Mouse (Mus musculus) frontal cortex, postnatal 25 days (tissue): ENCODE results near the gene Ccdc187.

Experiments used
- DNase-seq, 2 experiments: peaks; one replicate each; pipeline ENCODE4 v3.0.0; 2022; ENCODE audit warnings: low spot score in 2 of 2

The Ccdc187 gene

DNA sequence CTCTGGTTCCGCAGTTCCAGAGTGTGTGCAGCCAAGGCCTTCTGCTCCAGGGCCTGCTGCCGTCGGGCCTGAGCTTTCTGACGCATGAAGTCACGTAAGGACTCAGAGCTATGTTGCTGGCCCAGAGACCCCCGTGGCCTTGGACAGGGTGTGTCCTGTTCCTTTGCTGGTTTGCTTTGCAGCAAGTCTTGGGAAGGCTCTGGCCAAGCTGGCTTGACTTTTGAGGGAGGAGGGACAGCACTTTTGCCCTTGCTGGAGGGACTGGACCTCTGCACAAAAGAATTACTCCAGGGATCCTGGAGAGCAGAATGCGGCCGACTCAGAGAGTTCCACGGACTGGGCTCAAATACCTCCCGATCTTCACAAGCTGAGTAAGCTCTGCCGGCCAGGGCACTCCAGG, 13.8 kb downstream of the Ccdc187 start:
- DNase-seq = no peak

DNA sequence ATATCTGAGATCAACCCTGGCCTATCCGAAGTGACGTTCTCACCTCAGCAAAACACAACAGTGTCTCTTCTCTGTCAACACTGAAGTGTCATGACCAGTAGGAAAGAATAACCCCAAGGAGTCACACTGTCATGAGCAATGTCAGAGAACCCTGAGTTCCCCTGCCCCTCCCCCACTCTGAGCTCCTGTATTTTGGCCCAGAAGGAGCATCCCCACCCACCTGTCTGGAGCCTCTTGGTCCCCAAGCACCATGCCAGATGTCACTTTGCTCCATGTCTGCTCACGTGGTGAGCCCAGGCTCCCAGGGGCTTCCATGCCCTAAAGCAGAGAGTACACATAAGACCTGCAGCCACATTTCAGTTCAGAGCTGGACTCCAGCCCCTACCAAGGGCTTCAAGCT, 14.6 kb downstream of the Ccdc187 start:
- DNase-seq = no peak

DNA sequence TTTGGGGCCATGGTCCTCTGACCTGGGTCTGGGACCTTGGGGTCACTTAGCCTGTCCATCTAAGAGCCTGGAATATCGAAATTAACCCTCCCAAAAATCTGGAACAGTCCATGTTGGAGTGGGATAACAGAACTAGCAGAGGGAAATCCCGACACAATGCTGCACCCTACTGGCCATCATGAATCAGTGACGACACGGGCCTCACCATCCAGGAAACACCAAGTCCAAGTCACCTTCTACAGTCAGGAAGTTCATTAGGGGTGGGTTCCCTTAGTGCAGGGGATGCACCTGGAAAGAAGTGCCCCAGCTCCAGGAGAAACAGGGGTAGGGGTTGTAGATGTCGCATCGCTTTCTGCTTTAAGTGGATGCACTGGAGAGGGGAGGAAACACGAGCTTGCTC, 20.7 kb downstream of the Ccdc187 start:
- peak; percentile 35 to 51 for DNase-seq

DNA sequence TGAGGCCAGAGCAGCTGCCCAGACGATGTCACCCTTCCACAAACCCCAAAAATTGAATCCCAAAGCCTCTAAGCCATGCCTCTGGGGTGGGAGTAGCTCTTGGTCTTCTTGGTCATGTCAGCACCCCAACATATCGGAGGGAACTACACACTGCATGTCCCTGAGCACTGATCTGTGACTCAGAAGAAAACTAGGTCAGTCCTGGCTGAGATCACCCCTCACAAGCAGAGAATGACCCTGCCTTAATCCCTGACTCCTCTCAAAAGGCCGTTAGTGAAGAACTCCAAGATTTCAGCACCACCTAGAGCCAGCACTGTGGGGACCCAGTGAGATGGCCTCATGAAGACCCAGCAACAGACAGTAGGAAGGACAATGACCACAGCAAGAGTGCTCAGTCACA, 26.1 kb downstream of the Ccdc187 start:
- DNase-seq = no peak

DNA sequence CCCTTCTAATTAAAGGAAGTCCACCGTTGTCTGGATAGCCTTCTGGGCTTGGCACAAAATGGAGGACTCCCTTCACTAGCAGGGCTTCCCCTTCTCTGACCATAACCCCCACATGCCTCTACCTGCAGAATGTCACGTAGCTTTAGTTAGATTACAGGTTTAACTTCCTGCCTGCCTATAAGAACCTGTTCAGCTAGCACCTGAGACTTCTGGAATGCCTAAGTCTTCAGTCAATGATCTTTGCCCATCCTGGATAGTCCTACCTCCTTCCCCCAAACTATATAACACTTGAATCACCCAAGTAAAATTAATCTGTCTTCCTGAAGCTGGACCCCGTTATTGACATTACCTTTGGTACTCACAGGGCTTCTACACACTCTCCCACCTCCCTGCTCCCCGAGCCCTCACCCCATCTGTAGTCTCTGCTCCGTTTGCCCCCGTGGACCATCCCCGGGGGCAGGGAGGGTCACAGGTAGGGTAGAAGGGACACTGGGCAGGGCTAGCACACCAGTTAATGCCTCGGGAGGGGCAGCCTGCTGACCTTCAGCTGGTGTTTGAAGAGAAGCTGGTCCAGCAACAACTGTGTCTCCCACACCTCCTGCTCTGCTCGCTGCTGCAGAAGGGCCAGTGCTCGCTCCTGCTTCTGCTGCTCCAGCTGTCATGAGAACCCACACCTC, 28.2 kb downstream of the Ccdc187 start:
- no peak for DNase-seq

DNA sequence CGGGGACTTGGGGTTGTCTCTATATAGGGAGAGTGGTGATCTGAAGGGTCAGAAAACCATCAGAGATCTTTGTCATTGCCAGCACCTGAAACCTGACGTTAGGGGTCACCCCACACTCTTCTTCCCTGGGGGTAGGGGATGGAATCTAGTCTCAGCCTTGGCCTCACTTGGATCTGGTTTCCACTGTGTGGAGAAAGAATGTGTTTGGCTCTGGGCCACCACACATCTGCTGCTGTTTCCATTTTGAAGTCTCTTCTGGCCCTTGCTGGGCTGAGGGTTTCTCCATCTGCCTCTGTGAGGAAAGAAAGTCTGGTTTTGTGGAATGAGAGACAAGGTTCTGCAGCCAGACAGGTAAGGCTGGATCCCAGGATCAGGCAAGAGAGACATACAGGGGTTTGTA, 29.3 kb downstream of the Ccdc187 start:
- DNase-seq = no peak

DNA sequence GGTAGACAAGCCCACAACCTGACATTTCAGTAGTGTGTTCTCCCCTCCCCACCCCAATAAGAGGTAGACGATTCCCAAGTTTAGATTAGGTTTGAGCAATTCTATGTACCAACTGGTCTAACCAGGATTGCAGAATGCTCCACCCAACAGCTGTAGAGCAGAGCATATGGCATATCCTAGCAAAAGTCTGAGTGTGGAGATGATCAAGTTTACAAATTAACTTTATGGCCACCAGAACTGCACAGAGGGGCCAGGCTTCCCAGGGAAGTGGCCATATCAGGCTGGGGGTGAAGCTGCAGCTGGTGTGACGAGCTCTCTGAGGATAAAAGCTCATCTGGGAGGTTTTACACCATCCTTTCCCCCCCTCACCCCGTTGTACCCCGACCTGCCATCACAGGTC, 29.7 kb downstream of the Ccdc187 start:
- no peak for DNase-seq

DNA sequence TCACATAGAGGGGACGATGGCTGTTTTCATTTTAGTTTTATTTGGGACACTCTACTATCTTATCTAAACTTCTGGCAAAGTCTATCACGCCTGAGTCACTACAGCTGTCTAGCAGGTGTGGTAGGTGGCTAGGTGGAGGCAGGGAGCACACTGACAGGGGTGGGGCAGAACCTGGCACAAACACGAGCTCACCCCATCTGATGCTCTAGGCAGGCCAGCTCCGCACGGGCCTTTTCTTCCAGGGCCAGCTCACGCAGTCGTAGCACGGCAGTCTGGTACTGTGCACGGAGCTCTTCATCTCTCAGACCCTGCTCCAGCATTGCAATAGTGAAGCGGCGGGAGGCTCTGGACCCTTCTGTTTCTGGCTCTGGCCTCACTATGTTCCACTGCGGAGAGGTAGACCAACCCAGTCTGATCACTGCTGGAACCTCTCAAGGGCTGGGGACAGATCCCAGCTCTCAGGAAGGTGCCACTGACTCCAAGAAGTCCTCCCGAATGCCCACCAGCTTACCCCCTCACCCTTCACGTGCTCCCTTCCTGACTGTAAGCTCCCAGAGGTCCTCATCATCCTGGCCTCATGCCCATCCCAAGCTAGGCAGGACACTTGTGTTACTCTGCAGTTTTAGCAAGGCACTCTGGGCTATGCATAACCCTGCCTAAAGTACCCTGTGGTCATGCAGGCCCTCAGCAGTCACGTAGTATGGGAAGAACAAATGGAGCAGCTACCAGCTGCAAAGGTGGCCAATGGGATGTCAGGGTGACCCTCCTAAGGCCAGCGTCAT, 36.9 kb downstream of the Ccdc187 start:
- no peak for DNase-seq

DNA sequence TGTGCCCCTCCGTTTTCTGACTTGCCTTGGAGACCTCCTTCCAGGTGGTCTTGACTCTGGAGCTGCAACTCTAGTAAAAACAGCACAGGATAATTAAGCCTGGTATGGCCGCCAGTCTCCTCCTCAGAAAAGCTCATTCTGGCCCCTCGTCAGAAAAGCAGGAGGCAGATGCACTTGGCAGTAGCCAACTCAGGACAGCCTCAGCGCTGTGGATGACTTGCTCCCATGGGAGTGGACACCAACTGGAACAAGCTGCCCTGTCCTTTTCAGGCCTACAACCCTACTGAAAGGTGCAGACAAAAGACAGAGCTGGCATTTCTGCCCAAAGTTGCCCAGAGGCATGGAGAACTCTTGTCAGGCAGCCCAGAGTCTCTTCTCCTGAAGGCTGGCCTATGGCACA, 39.5 kb downstream of the Ccdc187 start:
- DNase-seq = no peak

DNA sequence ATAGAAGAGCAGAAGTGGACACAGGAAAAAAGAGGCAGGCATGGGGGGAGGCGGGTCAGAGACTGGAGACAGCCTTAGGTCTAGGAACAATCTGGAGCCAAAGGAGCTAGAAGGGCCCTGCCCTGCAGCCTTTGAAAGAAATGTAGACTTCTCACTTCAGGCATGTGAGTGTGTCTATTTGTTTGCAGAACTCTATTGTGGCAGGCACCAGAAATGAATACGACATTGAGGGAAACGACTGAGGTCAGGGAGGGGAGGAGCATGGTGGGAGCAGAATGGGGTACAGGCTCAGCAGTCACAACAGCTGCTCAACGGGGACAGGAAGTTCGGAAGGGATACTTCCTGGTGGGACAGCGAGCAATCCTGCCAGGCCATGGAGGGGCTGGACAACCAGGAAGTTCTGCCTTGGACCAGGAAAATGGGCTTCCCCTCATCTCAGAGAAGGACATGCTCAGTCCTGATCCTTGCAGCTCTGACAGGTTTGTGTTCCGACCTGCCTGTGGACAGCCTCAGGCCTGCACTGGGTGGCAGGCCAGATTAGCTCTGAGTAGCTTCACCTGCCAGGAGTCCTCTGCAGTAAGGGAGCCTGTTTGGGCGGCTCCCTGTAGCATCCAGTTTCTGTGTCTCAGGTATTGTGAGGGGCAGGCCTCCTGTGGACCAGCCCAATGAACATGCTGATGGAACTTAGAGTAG, 41.7 kb downstream of the Ccdc187 start:
- no peak for DNase-seq

DNA sequence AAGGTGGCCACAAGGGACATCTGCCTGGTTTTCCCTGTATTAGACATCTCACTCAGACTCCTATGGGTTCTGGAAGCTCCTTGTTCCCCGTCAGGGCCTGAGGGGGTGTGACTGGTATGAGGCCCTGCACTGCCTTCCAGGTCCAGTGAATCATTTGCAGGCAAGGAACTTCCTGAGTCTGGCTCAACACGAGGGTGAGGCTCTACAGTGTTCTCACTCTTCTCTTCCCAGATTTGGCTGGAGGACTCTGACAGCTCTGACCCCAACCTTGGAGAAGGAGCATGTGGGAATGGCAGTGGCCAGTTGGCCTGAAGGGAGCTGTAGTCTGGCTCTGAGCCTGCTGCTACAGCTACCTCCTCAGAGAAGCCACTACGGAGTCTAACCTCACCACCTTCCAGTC, 46.8 kb downstream of the Ccdc187 start:
- no peak for DNase-seq

DNA sequence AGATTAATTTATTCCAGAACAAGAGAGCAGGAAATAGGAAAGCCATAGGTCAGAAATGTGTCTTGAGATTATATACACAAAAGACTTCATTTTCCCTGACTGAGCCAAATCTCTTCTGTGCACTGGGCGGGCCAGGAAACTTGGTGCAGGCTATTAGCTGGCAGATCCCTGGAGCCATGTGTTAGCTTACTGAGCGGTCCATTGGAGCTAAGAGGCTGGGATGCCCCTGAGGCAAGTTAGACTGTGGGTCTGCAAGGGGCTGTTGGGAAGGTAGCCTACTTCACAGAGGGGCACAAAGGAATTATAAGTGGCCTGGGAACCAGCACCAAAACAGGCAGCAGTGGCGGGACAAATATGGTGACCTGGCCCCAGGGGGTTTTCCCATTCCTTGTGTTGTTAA, 53.5 kb downstream of the Ccdc187 start:
- no peak for DNase-seq

DNA sequence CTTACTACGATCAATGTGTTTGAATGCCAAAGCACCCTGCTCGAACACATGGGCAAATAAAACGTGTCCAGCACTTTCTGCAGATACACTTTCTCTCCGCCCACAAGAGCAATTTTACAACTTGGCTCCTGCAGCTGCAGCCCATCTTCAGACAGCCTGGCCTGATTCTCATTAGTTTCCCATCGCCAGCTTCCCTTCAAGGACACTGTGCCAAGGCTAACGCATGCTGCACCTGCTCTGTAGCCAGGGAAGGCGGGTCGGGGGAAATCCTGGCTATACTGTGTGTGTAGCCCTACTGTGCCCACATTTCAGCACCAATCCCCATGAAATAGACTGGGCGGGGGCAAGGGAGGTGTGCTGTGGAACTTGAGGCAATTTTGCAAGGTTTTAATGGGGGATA, 54.0 kb downstream of the Ccdc187 start:
- DNase-seq = no peak

DNA sequence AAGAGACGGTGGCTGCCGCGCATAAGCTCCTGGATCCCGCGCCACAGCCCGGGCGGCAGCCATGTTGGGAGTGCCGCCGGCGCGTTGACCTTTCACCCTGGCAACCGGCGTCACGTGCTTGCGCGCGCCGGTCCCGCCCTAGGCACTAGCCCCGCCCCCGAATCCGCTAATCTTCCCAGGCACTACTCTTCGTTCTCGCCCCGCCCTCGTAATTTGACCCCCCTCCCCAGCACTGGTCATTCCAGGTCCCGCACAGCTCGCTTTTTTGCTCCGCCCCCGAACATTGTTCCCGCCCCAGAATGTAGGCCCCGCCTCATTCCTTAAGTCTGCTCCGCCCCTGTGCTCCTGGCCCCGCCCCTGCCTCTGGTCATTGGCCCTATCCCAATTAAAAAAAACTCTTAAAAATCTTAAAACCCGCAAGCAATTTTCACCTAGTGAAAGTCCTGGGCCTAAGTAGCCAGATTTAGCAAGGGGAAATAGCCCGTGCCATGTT, 57.0 kb downstream of the Ccdc187 start, which contains the start of gene Qsox2:
TSS of gene Qsox2 (minus strand) at position 236 of the 493 bp plus-strand sequence.
- DNase-seq = peak; percentile 71 to 81

DNA sequence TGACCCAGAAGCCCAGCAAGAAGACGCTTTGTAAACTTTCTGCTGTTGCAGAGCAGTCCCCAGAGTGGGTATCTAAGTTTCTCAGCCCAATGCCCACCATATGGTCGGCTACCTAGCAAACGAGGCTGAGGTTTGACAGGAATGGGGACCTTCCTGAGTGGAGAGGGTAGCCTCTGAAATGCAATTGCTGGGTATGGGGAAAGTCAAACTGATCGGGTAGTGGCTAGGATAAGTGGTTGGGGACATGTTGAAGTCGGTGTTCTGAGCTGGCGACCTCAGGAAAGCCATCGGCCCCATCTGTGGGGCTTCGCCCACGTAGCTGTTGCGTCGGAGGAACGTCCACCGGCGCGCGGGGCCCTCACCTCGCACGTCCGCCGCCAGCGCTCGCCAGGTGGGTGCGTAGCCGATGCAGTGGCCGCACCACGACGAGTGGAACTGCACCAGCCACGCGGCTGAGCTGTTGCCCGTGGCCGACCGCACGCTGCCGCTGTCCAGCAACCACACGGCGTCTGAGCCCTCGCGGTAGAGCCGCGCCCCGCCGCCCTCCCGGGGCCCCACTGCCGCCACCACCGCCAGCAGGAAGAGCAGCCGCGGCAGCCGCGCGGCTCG, 57.6 kb downstream of the Ccdc187 start:
- DNase-seq = no peak

DNA sequence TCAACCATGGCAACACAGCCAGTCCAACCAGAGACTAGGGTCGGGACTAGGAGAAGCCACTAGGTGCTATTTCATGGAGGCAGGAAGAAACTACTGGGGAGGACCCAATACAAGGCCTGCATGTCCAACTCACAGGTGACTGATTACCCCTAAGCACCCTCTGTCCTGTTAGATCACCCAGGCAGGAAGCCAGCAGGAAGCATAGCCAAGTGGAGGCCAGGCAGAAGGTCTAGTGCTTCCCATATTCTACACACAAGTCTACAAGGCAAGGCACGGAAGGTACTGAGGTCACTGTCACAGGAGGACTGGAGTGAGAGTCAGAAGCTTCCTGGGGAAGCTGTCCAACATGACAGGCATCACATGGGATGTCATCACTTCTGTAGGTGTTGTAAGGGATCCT, 59.6 kb downstream of the Ccdc187 start:
- no peak for DNase-seq

DNA sequence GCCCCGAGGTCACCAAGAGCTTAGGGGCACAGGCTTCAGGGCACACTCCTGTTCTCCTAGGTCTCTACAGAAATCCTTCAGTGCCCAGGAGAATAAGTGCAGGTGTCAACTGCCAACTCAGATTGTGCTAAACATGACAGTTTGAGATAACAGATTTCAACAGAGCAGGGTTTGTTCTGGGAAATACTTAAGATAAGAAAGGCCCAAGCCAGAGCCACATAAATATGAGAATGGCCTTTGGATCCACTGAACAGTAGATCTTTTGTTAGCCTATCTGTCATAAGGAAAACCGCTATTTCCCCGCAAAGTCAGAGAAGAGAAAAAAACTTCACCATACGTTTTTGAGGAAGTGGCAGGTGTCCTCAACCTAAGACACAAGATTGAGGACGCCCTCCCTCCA, 60.1 kb downstream of the Ccdc187 start:
- no peak for DNase-seq

DNA sequence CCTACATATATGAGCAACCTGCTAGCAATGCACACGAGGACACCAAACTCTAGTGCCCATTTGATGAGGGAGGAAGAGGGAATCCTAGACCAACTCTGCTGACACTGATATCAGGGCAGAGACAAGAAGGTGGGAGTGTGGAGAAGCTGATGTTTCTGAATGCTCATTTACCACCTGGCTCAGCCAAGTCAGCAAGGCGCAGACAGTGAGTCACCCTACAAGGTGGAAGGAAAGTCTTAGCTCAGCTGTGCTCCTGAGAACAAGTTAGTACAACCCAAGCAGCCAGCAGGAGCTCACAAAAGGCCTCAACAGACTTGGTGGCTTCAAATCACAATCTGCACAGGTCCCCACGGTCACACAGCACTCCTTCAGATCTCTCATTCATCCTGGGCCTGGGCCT, 63.0 kb downstream of the Ccdc187 start:
- DNase-seq = no peak

DNA sequence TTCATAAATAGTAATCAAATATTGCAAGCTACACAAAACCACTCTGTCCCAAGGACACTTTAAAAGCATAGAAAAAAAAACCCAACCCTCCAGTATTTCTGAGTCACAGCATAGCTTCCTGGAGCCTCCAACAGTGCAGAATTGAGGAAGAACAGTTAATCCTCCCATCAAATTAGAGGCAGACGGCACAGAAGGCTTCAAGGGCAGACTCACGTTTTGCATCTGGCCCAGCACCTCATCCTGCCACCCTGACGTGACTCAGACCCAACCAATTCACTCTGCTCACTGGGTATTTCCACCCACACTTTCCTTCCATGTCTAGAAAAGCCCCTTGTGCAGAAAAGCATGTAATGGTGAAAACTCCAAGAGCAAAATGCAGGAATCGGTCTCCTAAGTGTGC, 64.1 kb downstream of the Ccdc187 start:
- DNase-seq = no peak

DNA sequence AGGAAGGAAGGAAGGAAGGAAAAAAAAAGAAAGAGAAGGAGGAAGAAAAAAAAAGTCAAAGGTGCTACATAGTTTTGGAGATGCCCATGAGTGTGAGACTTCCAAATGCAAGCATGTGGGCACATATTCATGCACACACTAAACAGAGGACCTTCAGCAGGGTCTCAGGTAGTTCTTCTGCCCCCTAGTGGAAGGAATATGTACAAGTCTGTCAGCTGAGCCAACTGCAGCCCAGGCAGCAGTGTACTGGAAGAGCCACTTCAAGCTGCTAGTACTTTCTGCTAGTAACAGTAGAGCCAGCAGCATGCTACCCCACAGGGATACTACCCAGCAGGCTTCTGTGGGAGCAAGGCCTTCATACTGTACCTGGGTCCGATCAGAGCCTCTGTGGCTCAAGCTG, 66.6 kb downstream of the Ccdc187 start:
- DNase-seq = no peak

DNA sequence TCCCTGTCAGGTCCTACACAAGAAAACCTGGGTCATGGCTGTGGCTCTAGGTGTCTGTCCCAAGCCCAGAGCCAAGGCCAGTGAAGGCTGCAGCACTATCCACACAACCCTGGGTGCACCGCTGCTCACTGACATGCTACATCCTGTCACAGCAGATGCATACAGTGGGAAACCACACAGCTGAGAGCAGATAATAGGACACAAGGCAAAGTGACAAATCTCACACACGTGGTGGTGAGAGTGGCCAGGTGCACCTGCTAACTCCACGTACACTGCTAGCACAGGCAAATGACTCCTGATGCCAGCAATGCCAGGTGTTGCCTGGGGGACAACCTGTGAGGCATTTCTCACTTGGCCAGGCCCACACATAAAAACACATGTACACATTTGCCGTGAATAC, 69.1 kb downstream of the Ccdc187 start:
- no peak for DNase-seq

DNA sequence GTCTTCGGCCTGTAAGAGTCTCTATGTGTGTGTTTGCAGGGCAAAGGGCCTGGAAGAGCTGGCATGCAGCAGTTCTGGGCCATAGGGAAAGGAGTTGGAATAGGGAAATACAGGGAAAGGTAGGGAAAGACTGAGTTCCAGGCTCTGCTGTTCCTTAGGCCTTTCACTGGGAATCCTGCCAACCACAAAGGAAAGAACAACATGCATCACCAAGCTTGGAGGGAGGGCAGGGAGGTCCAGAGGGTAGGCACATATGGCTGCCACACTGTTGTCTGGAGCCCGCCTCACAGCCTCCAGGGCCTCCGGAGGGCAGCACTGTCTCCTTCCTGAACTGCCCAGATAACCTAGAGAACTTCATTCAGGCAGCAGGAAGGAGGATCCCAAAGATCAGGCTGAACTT, 70.4 kb downstream of the Ccdc187 start:
- no peak for DNase-seq
